Mouse (Mus musculus) lung, postnatal 0 days (tissue): ENCODE measurements at regions not wholly inside any gene's neighbourhood (a gene's known extent, or its start where the extent isn't known, plus 50 kb on each side); places are given as distances from the start of the nearest gene placed in this dataset.

Experiments used
- ATAC-seq: fragments of 200-750 bp; cut with Nextera tagmentation; 2 replicates; pipeline ENCODE4 v1.8.0; 2017; ENCODE audit warnings: moderate library complexity
- DNase-seq: peaks from one replicate; pipeline ENCODE4 v3.0.0-alpha.2; 2016; ENCODE audit warnings: low spot score
- H3K27ac ChIP-seq: fragments of 300-500 bp; sonication (generic); 2 replicates; pipeline ENCODE4 v1.5.1; 2014; ENCODE audit warnings: antibody characterized with exemption, mild to moderate bottlenecking, low read length, mixed read lengths
- H3K27me3 ChIP-seq: fragments of 300-500 bp; sonication (generic); replicated peaks from 2 replicates; pipeline ENCODE4 v1.6.1; 2014; ENCODE audit warnings: low read length, mixed read lengths; ENCODE audit not compliant: insufficient read depth
- H3K36me3 ChIP-seq: fragments of 300-500 bp; sonication (generic); 2 replicates; pipeline ENCODE4 v1.6.1; 2014; ENCODE audit warnings: low read length, mixed read lengths; ENCODE audit not compliant: insufficient read depth
- H3K4me1 ChIP-seq: fragments of 300-500 bp; sonication (generic); 2 replicates; pipeline ENCODE4 v1.6.1; 2014; ENCODE audit warnings: antibody characterized with exemption, low read depth, low read length, mixed read lengths; ENCODE audit not compliant: insufficient read depth
- H3K4me2 ChIP-seq: fragments of 300-500 bp; sonication (generic); replicated peaks from 2 replicates; pipeline ENCODE4 v1.6.1; 2014; ENCODE audit warnings: low read depth, mild to moderate bottlenecking, low read length, moderate library complexity, mixed read lengths
- H3K4me3 ChIP-seq: fragments of 300-500 bp; sonication (generic); 2 replicates; pipeline ENCODE4 v1.5.1; 2014; ENCODE audit warnings: low read depth, low read length
- H3K9ac ChIP-seq: fragments of 300-500 bp; sonication (generic); replicated peaks from 2 replicates; pipeline ENCODE4 v1.6.1; 2014; ENCODE audit warnings: low read depth, mild to moderate bottlenecking
- H3K9me3 ChIP-seq: fragments of 300-500 bp; sonication (generic); 2 replicates; pipeline ENCODE4 v1.6.1; 2016; ENCODE audit warnings: low read length, mixed read lengths
- CTCF ChIP-seq: IDR thresholded peaks from 2 replicates; pipeline ENCODE4 v1.5.1; 2016; ENCODE audit warnings: antibody characterized with exemption, mild to moderate bottlenecking
- EP300 ChIP-seq: IDR thresholded peaks from 2 replicates; pipeline ENCODE4 v1.6.1; 2016; ENCODE audit warnings: antibody characterized with exemption, mild to moderate bottlenecking, control low read depth
- WGBS: fragments of 180-500 bp; shearing (Covaris S2); extraction: QIAGEN DNeasy Blood & Tissue Kit; methylation state at CpG from one replicate; pipeline ENCODE4 v1.1.7; 2014; 5-methylcytosine and 5-hydroxymethylcytosine counted together

DNA sequence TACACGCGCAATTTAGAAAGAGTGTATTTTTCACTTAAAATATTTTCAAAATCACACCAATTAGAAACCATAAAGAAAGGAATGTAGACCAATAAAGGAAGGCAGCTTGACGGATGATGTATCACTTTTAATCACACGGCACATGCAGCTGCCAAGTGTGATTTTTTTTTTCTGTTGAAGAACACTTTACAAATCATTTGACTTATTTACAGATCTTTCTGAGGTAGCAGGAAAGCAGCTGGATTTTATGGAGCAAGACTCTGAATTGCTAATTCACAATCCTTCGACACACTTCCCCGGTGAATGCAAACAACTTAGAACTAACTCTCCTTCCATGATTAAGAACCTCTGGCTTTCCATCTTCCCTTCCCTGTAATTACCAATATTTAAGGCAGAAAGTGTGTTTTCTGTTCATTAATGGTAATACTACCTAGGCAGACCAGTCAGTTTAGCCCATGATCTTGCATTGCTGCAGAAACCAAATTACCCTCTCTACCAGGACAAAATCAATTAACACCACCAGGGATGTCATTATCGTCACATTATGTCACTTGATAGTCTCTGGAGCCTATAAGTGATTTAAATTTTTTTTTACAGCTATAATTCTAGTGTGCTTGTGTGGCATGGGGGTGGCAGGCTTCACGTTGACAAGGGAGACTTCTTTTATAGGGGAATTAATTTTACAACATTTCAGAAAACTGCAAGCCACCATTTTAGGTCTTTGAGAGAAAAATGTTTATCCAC, 239.3 kb upstream of the Veph1 start:
- no peak overlapping the region for H3K9ac ChIP-seq
- H3K9me3 ChIP-seq: no peaks in the 10 kb centered on the region
- DNase-seq: peak; percentile 17

DNA sequence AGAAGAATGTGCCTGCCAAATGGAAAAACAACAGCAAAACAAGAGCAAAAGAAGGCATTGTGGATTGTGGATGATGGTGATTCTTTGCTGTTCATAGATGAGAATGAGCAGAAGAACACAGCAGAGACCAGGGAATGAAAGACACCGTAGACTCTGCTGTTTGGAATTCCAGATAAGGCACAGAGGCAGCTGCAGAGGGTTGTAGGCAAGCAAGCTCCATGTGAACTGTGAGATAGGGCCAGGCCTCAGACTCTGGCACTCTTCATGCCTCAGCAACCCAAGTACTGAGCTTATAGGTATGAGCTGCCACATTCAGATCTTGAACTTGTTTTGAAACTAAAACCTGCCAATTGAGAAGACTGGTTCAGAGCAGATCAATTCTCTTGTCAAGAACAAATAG, 223.3 kb upstream of the Veph1 start:
- no peaks in the 10 kb centered on the region for H3K9me3 ChIP-seq
- no peak overlapping the region for H3K4me3 ChIP-seq
- no peaks in the 10 kb centered on the region for H3K36me3 ChIP-seq
- H3K4me1 ChIP-seq: no peaks in the 10 kb centered on the region
- H3K4me2 ChIP-seq: no peak overlapping the region
- H3K27me3 ChIP-seq: no peaks in the 10 kb centered on the region
- no peak overlapping the region for H3K9ac ChIP-seq
- WGBS: 74% methylated on average over 1 of the region's 1 CpGs
- TF ChIP-seq CTCF (no peak), EP300 (no peak)
- DNase-seq: no peak
- no peak overlapping the region for H3K27ac ChIP-seq
- ATAC-seq: no peak

More for the DNA sequence above, 239.3 kb upstream of the Veph1 start:
- Histone ChIP-seq H3K4me1 (no peaks in the 10 kb centered on the region), H3K36me3 (no peaks in the 10 kb centered on the region), H3K27ac (no peak overlapping the region), H3K27me3 (no peaks in the 10 kb centered on the region), H3K4me2 (no peak overlapping the region), H3K4me3 (no peak overlapping the region)
- TF ChIP-seq CTCF (no peak), EP300 (no peak)
- 40% methylated on average over 8 of the region's 8 CpGs for WGBS
- no peak for ATAC-seq

DNA sequence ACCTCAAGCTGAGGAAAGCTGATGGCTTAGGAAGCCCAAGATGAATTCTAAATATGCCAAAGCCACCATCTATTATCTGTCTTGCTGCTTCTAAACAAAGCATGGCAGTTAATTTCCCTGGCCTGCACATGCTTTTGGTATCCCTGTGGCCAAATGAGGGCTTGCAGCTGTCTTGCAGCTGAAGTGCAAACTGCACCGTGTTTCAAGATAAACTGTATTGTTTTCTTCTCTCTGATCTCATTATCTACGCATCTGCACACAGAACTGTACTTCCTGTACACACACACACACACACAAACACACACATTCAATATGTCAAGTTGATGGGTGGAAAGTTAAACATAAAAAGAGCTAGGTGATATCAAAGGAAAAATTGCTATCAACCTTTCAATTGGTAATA, 221.7 kb upstream of the Veph1 start:
- H3K9me3 ChIP-seq: no peaks in the 10 kb centered on the region
- no peak overlapping the region for H3K9ac ChIP-seq
- no peak overlapping the region for H3K4me2 ChIP-seq
- DNase-seq: no peak
- H3K36me3 ChIP-seq: no peaks in the 10 kb centered on the region
- H3K4me1 ChIP-seq: no peaks in the 10 kb centered on the region
- no peaks in the 10 kb centered on the region for H3K27me3 ChIP-seq
- no peak overlapping the region for H3K4me3 ChIP-seq
- H3K27ac ChIP-seq: no peak overlapping the region
- no peak for ATAC-seq
- TF ChIP-seq CTCF: no peak
- no peak for TF ChIP-seq EP300
- 32% methylated on average over 2 of the region's 2 CpGs for WGBS

GRCm38 (mm10) chr3:66515773-66516406, 219.3 kb upstream of the Veph1 start:
- H3K4me3 ChIP-seq: no peak overlapping the region
- 60% methylated on average over 6 of the region's 6 CpGs for WGBS
- no peaks in the 10 kb centered on the region for H3K9me3 ChIP-seq
- H3K4me2 ChIP-seq: no peak overlapping the region
- no peak overlapping the region for H3K9ac ChIP-seq
- no peak for TF ChIP-seq CTCF
- TF ChIP-seq EP300: no peak
- no peak for ATAC-seq
- H3K4me1 ChIP-seq: no peaks in the 10 kb centered on the region
- H3K27ac ChIP-seq: no peak overlapping the region
- no peak for DNase-seq
- no peaks in the 10 kb centered on the region for H3K36me3 ChIP-seq
- H3K27me3 ChIP-seq: no peaks in the 10 kb centered on the region

GRCm38 (mm10) chr3:66514587-66514986, 217.9 kb upstream of the Veph1 start:
- no peaks in the 10 kb centered on the region for H3K9me3 ChIP-seq
- H3K4me2 ChIP-seq: no peak overlapping the region
- H3K27ac ChIP-seq: no peak overlapping the region
- H3K4me3 ChIP-seq: no peak overlapping the region
- no peaks in the 10 kb centered on the region for H3K4me1 ChIP-seq
- no peak for ATAC-seq
- no peak for TF ChIP-seq EP300
- no peak for TF ChIP-seq CTCF
- no peaks in the 10 kb centered on the region for H3K27me3 ChIP-seq
- no peak for DNase-seq
- H3K9ac ChIP-seq: no peak overlapping the region
- no peaks in the 10 kb centered on the region for H3K36me3 ChIP-seq
- 89% methylated on average over 8 of the region's 8 CpGs for WGBS

DNA sequence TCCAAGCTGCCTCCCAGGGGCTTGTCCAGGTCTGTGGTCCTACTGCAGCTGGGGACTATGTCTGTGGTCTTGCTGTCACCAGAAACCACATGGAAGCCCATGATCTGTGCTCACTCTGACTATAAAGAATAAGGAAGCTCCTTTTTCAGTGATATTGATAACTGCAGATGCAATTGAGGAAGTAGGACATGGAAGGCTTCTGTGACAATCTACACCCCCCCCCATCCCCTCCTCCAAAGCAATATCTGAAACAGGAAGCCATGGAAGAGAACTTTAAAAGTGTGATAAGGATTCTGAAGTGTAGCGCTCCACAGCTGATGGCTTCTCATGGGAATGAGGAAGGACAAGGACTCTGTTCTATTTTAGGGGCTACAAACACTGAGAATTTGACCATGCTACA, 215.8 kb upstream of the Veph1 start:
- Histone ChIP-seq H3K27ac (no peak overlapping the region), H3K36me3 (no peaks in the 10 kb centered on the region), H3K9me3 (no peaks in the 10 kb centered on the region), H3K4me2 (no peak overlapping the region), H3K4me3 (no peak overlapping the region), H3K9ac (no peak overlapping the region), H3K4me1 (no peaks in the 10 kb centered on the region), H3K27me3 (no peaks in the 10 kb centered on the region)
- 87% methylated on average over 1 of the region's 1 CpGs for WGBS
- ATAC-seq: no peak
- no peak for DNase-seq
- TF ChIP-seq EP300 (no peak), CTCF (no peak)
